Mouse (Mus musculus) spleen, postnatal 36 days (tissue): ENCODE measurements around the gene Lrit2.

Experiments
- DNase-seq, 2 experiments: peaks; one replicate each; pipeline ENCODE4 v3.0.0; 2022; ENCODE audit warnings: low spot score in 2 of 2, mixed read lengths in 1 of 2

The Lrit2 gene

GRCm38 (mm10) chr14:37067629-37068028 lies at the start of gene Lrit2:
Lrit2 (plus strand) TSS chr14:37067929.
- no peak for DNase-seq

GRCm38 (mm10) chr14:37027248-37027933 lies 40.3 kb upstream of the Lrit2 start:
- DNase-seq: no peak

- no peak for DNase-seq
These were observed 39.8 kb upstream of the Lrit2 start for GRCm38 (mm10) chr14:37027951-37028350.

GRCm38 (mm10) chr14:37028555-37028954 lies 39.2 kb upstream of the Lrit2 start:
- DNase-seq: no peak

GRCm38 (mm10) chr14:37032481-37033104 lies 35.1 kb upstream of the Lrit2 start:
- DNase-seq: no peak

- peak; percentile 8 to 25 for DNase-seq
These were observed 34.5 kb upstream of the Lrit2 start for GRCm38 (mm10) chr14:37033241-37033640.

- DNase-seq: no peak
These were observed 33.3 kb upstream of the Lrit2 start for GRCm38 (mm10) chr14:37034432-37034831.

- DNase-seq: no peak
These were observed 18.8 kb upstream of the Lrit2 start, which contains the start of gene Rgr for GRCm38 (mm10) chr14:37048914-37049410. Rgr (minus strand) TSS chr14:37048964.

GRCm38 (mm10) chr14:37064849-37065248 lies 2.9 kb upstream of the Lrit2 start:
- no peak for DNase-seq

GRCm38 (mm10) chr14:37066636-37067035 lies 1.1 kb upstream of the Lrit2 start:
- DNase-seq: no peak

- no peak for DNase-seq
These were observed 787 bp downstream of the Lrit2 start for GRCm38 (mm10) chr14:37068516-37068915.

- no peak for DNase-seq
These were observed 13.0 kb downstream of the Lrit2 start for GRCm38 (mm10) chr14:37080724-37081123.

- DNase-seq: no peak
These were observed 16.0 kb downstream of the Lrit2 start for GRCm38 (mm10) chr14:37083755-37084154.

GRCm38 (mm10) chr14:37094436-37094835 lies 26.7 kb downstream of the Lrit2 start:
- no peak for DNase-seq

GRCm38 (mm10) chr14:37095556-37095955 lies 27.8 kb downstream of the Lrit2 start:
- no peak for DNase-seq

- DNase-seq: no peak
These were observed 30.3 kb downstream of the Lrit2 start, which contains the start of gene Cdhr1 for GRCm38 (mm10) chr14:37097956-37098530. Cdhr1 (minus strand) TSS chr14:37098347.

- DNase-seq: no peak
These were observed 33.8 kb downstream of the Lrit2 start for GRCm38 (mm10) chr14:37101531-37101930.

GRCm38 (mm10) chr14:37102484-37102883 lies 34.8 kb downstream of the Lrit2 start:
- DNase-seq: no peak

GRCm38 (mm10) chr14:37104747-37105146 lies 37.0 kb downstream of the Lrit2 start:
- no peak for DNase-seq

- no peak for DNase-seq
These were observed 38.1 kb downstream of the Lrit2 start for GRCm38 (mm10) chr14:37105846-37106245.

GRCm38 (mm10) chr14:37109460-37109859 lies 41.7 kb downstream of the Lrit2 start:
- DNase-seq: no peak

- DNase-seq: no peak
These were observed 42.2 kb downstream of the Lrit2 start for GRCm38 (mm10) chr14:37109975-37110374.

- no peak for DNase-seq
These were observed 42.7 kb downstream of the Lrit2 start for GRCm38 (mm10) chr14:37110456-37110855.
